Mouse (Mus musculus) liver, postnatal 0 days (tissue): Measurements from ENCODE around the gene Fam118b.

Experiments
- CTCF ChIP-seq: sonication (generic); IDR thresholded peaks from 2 replicates; pipeline ENCODE4 v1.5.1; 2016; ENCODE audit warnings: antibody characterized with exemption, low read depth
- EP300 ChIP-seq: IDR thresholded peaks from 2 replicates; pipeline ENCODE4 v1.6.1; 2016; ENCODE audit warnings: antibody characterized with exemption, low read depth, mild to moderate bottlenecking

- TF ChIP-seq CTCF (no peak), EP300 (no peak)
Observed at GRCm38 (mm10) chr9:35194048-35194447, 73.6 kb downstream of the Fam118b start.
